Mouse (Mus musculus): ENCODE measurements around the gene Dusp3. TPM values are rescaled to one million over a fixed set of nuclear protein-coding genes. Genes with fewer than 3 reads are reported as not detected.
"Not testable (repeated sequence)": the region's sequence is repeated elsewhere in the genome, so short reads cannot be mapped to it uniquely, and the experiment has no call there.

Dusp3 gene
- total RNA-seq, 2 experiments from 2014 or later = 115 to 122 TPM

- DNase-seq (ENCODE audit: low spot score) = no peak
- intact Hi-C loops (cut with DNase I) = no loop called here
Observed at GRCm38 (mm10) chr11:102013201-102013600, 26.4 kb upstream of the Dusp3 start.

GRCm38 (mm10) chr11:102011510-102011909 is 24.7 kb upstream of the Dusp3 start:
- DNase-seq (ENCODE audit: low spot score) = no peak
- intact Hi-C loops (cut with DNase I) = no loop called here

- intact Hi-C loops (cut with DNase I) = no loop called here
- DNase-seq (ENCODE audit: low spot score) = no peak
Observed at GRCm38 (mm10) chr11:102010140-102010539, 23.3 kb upstream of the Dusp3 start.

- intact Hi-C loops (cut with DNase I) = no loop called here
- no peak for DNase-seq (ENCODE audit: low spot score)
Observed at GRCm38 (mm10) chr11:102008954-102009637, 22.3 kb upstream of the Dusp3 start.

GRCm38 (mm10) chr11:102008372-102008771 is 21.6 kb upstream of the Dusp3 start:
- intact Hi-C loops (cut with DNase I) = no loop called here
- no peak for DNase-seq (ENCODE audit: low spot score)

GRCm38 (mm10) chr11:102006688-102007087 is 19.9 kb upstream of the Dusp3 start:
- intact Hi-C loops (cut with DNase I) = no loop called here
- DNase-seq (ENCODE audit: low spot score) = no peak

- DNase-seq (ENCODE audit: low spot score) = no peak
- intact Hi-C loops (cut with DNase I) = no loop called here
Observed at GRCm38 (mm10) chr11:102006271-102006670, 19.5 kb upstream of the Dusp3 start.

GRCm38 (mm10) chr11:102004251-102004650 is 17.4 kb upstream of the Dusp3 start:
- intact Hi-C loops (cut with DNase I) = no loop called here
- no peak for DNase-seq (ENCODE audit: low spot score)

GRCm38 (mm10) chr11:101999466-101999865 is 12.7 kb upstream of the Dusp3 start:
- no peak for DNase-seq (ENCODE audit: low spot score)
- intact Hi-C loops (cut with DNase I) = no loop called here

GRCm38 (mm10) chr11:101998258-101998657 is 11.4 kb upstream of the Dusp3 start:
- no peak for DNase-seq (ENCODE audit: low spot score)
- intact Hi-C loops (cut with DNase I) = no loop called here

- intact Hi-C loops (cut with DNase I) = no loop called here
- no peak for DNase-seq (ENCODE audit: low spot score)
Observed at GRCm38 (mm10) chr11:101995938-101996337, 9.1 kb upstream of the Dusp3 start.

GRCm38 (mm10) chr11:101994100-101994499 is 7.3 kb upstream of the Dusp3 start:
- intact Hi-C loops (cut with DNase I) = no loop called here
- DNase-seq (ENCODE audit: low spot score) = no peak

- intact Hi-C loops (cut with DNase I) = no loop called here
Observed at GRCm38 (mm10) chr11:101992411-101992810, 5.6 kb upstream of the Dusp3 start.

GRCm38 (mm10) chr11:101991813-101992212 is 5.0 kb upstream of the Dusp3 start:
- DNase-seq (ENCODE audit: low spot score) = no peak
- intact Hi-C loops (cut with DNase I) = no loop called here

More at GRCm38 (mm10) chr11:101992411-101992810, 5.6 kb upstream of the Dusp3 start:
- DNase-seq (ENCODE audit: low spot score) = no peak

GRCm38 (mm10) chr11:101990244-101990643 is 3.4 kb upstream of the Dusp3 start:
- DNase-seq (ENCODE audit: low spot score) = no peak
- intact Hi-C loops (cut with DNase I) = no loop called here

- intact Hi-C loops (cut with DNase I) = loop anchor here (1.0 to 5.0 kb wide), 2 partner anchors 54 to 151 kb away; no protein-coding TSS in a partner anchor
- peak; percentile 69 for DNase-seq (ENCODE audit: low spot score)
Observed at GRCm38 (mm10) chr11:101985990-101986389, 823 bp downstream of the Dusp3 start.

- not testable (repeated sequence) for DNase-seq (ENCODE audit: low spot score)
- intact Hi-C loops (cut with DNase I) = loop anchor here (5.0 kb wide), 1 partner anchor 152 kb away; no protein-coding TSS in a partner anchor
Observed at GRCm38 (mm10) chr11:101985450-101985849, 1.4 kb downstream of the Dusp3 start.

GRCm38 (mm10) chr11:101984054-101985025 is 2.5 kb downstream of the Dusp3 start, which contains the start of gene Cfap97d1:
Cfap97d1 (plus strand) TSS chr11:101984279.
- DNase-seq (ENCODE audit: low spot score) = peak; percentile 96
- intact Hi-C loops (cut with DNase I) = loop anchor here (5.0 kb wide), 1 partner anchor 153 kb away; no protein-coding TSS in a partner anchor

- intact Hi-C loops (cut with DNase I) = no loop called here
- no peak for DNase-seq (ENCODE audit: low spot score)
Observed at GRCm38 (mm10) chr11:101983431-101983921, 3.3 kb downstream of the Dusp3 start.

- DNase-seq (ENCODE audit: low spot score) = peak; percentile 33
Observed at GRCm38 (mm10) chr11:101982981-101983411, 3.8 kb downstream of the Dusp3 start.

More at GRCm38 (mm10) chr11:101982981-101983411, 3.8 kb downstream of the Dusp3 start:
- intact Hi-C loops (cut with DNase I) = no loop called here

All from heart, postnatal 25 days (tissue).